Mouse (Mus musculus) MEL-GATA-1-ER (cell line): ENCODE data around the gene Onecut3.

Source experiments
- DNase-seq: peaks from one replicate; pipeline ENCODE4 v3.0.0-alpha.2; 2012; ENCODE audit warnings: low read depth; ENCODE audit errors: extremely low read depth

Onecut3 gene

DNA sequence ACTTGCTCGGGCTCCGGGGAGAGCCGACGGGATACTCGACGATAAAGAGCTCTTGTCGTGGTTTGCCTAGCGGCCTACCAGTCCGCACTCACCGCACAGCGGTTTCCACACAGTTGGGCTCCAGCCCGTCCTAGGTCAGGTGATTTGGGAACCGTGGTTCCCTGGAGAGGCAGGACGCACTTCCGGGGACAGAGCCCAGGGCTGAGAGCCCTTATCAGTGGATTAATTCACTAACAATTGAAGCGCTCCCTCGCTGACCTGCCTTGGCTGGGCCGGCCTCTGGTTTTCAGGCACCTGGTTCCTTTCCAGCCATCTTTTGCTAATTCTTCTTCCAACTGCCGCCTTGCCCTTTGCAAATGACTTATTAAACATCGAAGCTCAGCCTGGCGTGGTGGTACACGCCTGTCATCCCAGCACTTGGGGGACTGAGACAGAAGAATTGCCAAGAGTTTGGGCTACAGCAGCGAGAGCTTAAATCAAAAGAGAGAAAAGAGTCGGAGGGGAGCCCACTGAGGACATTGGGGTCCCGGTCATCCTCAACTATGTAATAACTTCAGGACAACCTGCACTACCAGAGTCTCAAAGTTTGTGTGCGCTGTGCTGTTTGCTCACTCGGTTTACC is 9.1 kb downstream of the Onecut3 start:
- DNase-seq: no peak

DNA sequence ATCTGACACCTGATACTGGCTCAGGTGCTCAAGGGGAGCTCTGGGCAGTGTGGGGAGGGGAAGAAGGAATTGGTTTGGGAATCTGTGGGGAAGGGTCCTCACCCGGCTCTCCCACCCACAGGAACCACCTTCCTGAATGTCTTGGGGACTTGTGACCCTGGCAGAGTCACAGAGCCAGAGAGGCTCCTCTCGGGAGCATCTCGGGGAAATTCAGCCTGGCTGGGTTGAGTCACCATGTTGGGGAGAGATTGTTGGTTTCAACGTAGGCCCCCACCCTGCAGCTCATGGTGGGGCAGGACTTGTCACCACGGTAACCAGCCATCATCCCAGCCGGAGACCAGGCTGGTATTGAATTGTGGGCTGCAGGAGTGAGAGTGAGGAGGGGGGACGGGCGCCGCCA is 10.1 kb downstream of the Onecut3 start:
- no peak for DNase-seq

DNA sequence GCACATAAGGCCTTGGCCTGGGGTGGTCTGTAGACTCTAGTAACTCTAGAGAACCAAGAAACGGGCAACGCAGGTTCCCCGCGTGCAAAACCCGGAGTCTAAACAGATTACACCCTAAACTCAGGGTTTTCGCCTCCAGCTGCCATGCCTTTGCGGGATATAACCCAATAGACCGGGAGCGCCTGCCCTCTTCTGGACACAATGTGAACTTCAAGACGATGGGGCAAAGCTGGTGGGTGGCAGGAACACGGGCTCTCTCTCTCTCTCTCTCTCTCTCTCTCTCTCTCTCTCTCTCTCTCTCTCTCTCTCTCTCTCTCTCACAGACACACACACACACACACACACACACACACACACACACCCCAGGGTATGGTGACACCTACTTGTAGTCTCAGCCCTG is 11.6 kb downstream of the Onecut3 start:
- DNase-seq: peak; percentile 42

DNA sequence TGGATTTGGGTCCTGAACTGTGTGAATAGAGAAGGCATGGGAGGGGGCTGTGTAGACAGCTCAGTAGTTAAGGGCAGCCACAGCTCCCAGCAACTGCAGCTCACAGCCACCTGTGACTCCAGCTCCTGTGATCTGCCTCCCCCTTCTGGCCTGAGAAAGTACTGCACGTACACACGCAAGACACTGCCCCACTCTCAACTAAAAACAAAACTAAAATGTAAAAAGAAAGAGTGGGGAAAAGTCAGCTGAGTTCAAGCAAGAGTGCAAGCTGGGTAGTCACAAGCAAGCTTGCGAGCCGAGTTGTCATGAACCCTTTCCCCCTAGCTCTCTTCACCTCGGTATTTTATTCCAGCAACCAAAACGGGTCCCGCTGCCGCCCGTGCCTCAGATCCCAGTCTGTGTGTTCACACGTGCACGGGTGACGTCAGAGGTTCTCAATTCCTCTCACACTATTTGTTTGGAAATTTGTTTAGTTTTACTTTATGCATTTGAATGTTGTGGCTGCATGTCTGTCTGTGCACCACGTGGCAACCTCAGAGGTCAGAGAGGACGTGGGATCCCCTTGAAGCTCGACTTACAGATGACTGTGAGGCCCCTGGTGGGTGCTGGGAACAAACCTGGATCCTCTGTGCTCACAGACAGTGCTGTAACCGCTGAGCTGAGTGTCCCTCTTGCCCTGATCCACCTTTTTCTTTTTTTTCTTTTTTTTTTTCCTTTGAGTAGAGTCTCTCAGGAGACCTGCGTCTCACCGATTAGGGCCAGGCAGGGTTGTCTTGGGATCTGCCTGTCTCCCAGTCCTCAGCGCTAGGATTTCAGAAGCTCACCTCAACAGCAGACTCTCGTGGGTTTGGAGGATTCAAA is 15.0 kb downstream of the Onecut3 start:
- peak; percentile 54 for DNase-seq

DNA sequence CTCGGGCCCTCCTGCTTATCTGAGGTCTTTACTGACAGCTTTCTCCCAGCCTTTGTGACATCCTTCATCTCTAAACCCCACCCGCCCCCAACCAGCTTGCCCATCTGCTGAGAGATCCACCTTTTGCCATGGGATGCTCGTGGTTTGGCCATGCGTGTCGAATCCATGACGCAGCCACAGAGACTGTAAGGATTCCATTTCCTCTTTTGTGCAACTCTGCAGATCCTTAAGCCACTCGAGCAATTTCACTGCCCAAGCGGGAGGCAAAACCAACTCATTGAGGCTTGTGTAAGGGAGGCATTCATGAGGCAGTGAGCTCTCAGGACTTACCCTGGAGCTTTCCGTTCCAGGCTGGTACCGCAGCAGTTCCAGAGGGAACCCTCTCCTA is 15.6 kb downstream of the Onecut3 start:
- DNase-seq: no peak

DNA sequence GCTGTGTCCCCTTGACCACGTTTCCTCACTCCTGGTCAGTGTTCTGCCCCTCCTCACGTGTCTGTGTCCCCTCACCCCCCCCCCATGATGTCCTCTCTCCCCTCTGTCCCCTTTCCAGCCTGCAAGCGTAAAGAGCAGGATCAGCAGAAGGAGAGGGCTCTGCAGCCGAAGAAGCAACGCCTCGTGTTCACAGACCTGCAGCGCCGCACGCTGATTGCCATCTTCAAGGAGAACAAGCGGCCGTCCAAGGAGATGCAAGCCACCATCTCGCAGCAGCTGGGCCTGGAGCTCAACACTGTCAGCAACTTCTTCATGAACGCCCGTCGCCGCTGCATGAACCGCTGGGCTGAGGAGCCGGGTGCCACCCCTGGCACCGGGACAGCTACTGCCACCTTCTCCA is 19.1 kb downstream of the Onecut3 start:
- DNase-seq: no peak

DNA sequence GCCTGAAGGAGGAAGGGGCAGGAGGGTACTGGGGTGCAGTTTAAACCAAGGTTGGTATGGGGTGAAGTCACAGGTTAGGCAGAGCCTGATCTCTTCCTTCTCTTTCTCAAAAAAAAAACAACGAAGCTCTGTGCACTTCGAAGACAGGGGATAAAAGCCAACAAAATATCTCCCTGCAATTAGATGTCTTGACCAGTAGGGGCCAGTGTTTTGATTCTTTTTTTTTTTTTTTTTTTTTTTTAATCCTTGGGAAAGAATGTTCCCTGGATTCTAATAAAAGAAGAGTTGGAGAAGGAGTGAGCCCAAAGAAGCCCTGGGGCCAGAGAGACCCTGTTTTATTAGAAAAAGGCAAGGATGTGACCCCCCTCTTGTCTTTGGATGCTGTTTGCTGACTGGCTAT is 24.7 kb downstream of the Onecut3 start:
- no peak for DNase-seq

DNA sequence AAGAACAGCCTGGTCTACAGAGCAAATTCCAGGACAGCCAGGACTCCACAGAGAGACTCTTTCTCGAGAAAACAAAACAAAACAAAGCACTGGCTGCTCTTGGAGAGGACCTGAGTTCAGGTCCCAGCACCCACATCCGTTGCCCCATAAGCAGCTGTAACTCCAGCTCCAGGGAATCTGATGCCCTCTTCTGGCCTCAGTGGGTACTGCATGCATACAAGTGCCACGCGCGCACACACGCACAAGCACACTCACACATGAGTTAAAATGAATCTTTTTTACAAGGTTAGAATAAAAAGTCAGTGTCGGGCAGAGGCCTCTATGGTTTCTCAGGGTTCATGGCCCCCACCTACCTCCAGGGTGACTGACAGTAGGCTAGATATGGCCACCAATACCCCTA is 28.7 kb downstream of the Onecut3 start:
- DNase-seq: no peak

DNA sequence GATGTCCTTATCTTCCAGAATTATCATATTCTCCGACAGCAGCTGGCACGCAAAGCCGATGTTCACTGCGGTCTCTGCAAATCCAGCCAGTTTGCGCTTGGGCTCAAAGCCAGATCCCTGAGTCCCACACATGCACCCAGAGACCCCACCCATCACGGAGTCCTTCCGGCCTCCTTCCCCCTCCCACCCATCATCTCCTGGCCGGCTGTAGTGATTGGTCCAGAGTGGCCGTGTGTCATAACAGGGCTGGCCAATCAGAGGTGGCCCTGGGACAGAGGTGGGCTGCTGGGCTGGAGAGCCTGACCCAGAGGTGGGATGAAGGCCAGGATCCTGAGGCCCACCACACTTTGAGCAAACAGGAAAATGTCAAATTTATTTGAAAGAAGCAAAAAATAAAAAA is 31.5 kb downstream of the Onecut3 start:
- no peak for DNase-seq

DNA sequence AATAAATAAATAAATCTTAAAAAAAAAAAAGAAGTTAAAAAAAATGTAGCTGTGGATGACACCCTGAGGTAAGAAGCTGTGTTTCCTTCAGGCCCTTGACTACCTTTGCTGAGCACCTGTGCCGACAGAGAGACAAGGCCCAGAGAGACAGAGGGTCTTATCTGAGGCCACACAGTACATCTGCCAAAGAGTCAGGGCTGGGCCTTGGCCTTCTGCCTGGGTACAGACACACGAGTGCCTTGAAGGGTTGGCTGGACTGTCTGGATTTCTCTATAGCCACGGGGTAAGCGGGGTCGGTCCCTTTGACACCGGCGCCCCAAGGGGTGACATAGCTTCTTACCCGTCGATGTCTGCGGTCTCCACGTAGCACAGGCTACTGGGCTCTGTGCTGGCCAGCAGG is 38.1 kb downstream of the Onecut3 start:
- DNase-seq: no peak

DNA sequence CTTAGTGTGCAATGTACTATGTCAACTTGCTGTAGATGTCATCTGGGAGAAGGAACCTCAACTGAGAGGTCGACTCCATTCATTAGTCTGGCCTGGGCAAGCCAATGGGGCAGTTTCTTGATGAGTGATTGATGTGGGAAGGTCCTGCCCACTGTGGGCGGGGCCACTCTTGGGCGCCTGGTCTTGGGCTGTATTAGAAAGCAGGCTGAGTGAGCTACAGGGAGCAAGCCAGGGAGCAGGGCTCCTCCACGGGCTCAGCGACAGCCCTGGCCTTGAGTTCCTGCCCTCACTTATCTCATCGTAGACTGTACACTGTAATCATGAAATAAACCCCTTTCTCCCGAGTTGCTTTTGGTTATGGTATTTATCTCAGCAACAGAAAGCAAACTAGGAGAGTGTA is 39.1 kb downstream of the Onecut3 start:
- DNase-seq: peak; percentile 74

DNA sequence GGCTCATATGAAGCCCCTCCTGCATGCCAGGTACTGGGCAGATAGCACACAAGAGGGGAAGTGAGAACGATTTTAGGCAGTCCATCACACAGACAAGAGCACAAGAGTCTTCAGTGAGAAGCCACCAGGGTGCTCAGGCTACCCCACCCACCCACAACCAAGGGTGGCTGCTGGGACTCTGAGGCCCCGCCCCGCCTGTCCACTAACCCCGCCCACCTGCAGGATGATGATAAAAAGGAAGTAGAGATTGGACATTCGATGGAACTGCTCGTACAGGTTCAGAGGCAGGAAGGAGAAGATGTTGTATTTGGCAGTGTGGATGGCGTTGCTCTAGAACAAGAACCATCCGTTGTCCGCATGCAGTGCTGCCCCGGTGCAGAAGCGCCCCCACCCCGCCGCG is 40.4 kb downstream of the Onecut3 start:
- peak; percentile 50 for DNase-seq

DNA sequence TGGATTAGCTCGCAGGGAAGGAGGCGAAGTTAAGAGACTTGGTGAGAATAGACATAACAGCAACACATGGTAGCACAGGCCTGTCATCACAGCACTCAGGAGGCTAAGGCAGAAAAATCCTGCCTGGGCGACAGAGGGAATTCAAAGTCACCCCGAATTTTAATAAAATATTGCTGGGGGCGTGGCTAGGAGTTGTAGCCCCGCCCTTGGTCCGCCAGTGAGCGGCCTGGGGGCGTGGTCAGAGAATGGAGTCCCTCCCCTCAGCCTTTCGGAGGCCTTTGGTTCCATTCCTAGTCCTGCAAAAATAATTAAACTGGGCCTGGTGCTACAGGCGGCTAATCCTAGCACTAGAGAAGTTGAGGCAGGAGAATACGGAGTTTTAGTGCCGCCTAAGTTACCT is 41.1 kb downstream of the Onecut3 start:
- DNase-seq: peak; percentile 29

DNA sequence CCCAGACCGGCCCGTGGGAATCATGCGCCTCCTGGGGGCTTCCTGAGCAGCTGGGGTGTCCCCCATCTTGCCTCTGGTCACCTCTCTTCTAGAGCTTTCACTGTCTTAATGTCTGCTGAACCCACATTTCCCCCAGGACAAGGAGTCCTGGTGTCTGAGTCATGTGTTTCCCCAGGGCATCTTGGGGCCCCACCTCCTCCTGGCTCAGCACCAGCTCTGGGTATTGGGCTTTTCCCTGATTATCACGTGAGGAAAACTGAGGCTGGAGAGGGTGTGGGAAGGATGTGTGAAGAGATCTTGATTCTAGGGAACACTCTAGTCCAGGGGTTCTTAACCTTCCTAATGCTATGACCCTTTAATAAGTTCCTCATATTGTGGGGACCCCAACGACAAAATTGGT is 43.5 kb downstream of the Onecut3 start:
- no peak for DNase-seq

DNA sequence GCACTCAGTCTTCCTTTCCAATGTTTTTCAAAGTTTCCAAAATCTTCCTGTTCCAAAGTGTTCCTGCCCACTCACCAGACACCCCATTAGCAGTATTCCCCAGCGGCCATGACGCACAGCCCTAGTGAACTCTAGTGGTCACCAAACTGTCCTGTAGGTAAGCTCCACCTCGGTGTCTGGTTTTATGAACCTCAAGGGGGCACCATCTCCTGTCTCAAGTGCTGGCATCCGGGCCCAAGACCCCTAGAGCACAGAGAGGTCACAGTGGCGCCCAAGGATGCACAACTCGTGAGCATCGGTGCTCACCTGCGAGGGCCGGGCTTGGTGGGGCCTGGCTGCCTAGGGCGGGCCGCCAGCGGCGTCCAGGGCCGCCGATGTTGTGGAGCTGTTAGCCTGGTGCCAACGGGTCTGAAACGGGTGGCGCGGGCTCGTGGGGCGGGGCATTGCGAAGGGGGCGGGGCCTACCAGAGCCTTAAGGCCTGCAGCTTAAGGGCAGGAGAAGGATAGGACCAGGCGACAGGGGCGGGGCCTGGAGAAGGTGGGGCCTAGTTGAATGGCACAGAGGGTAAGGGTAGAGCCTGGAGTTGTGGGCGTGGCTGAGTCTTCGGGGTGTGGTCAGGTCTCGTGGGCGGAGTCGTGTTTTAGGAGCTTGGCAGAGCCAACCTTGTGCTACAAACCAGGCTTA is 44.2 kb downstream of the Onecut3 start, which contains the start of gene Atp8b3:
Gene Atp8b3 (minus strand): TSS at position 415 of the 685 bp plus-strand sequence.
- DNase-seq: peak; percentile 92

DNA sequence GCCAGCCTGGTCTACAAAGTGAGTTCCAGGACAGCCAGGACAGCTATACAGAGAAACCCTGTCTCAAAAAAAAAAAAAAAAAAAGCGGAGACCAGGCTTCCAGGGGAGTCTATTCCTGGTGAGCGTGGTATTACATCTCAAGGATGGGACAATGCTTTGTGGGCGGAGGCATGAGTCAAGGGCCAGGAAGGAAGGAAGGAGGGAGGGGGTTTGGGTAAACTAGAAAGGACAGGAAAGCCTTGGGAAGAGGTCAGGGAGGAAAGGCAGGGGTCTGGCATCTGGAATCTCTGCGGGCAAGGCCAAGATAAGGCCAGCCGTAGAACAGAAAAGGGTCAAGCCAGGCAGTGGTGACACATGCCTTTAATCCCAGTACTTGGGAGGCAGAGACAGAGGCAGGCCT is 44.9 kb downstream of the Onecut3 start:
- no peak for DNase-seq

DNA sequence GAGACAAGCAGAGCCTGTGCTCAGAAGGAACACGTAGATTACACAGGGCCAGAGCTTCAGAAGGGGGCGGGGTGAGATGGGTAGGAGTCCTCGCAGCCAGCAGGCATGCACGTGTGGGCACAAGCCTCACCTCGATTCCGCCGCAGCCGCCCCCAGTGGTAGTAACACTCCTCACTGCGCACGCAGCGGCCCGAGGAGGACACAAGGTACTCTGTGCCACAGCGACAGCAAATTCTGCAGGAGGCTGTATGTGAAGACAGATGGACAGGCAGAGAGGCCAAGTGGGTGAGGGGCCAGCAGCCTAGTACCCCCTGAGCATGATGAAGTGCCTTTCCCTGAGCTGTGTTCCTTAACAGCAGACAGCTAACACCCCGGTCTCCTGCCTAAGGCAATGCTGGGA is 49.2 kb downstream of the Onecut3 start:
- no peak for DNase-seq

DNA sequence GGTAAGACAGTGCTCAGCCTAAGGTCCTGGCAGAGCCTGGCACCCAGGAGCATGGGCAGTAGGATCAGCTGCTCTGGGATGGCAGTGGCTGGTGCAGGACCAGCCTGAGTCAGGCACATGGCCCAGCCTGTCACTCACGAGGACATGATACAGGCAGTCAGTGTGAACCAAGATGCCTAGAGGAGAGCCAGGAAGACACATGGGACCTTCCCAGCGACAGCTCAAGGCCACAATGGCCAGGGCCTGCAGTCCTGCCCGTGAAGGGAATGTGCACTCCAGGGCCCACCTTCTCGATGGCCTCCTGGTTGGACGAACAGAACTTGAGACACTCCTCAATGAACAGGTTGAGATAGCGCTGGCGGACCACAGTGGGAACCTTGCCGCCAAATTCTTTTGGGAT is 51.0 kb downstream of the Onecut3 start:
- DNase-seq: no peak

DNA sequence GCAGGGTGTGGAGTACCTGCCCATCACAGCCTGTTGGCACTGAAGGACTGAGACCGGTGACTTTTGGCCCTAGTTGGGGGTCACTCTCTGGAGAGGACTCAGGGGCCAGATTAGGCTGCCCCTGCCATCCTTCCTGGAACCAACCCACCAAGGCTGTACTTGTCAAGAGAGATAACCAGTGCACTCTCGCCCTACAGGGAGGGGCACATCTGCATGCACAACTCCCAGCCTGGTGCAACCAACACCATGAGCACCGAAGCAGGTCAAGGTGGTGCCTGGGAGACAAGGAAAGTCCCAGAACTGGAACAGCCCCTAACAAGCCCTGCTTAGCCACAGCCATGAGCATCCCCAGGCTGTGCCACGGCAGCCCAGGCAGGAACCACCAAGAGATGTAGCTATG is 52.3 kb downstream of the Onecut3 start:
- DNase-seq: no peak

DNA sequence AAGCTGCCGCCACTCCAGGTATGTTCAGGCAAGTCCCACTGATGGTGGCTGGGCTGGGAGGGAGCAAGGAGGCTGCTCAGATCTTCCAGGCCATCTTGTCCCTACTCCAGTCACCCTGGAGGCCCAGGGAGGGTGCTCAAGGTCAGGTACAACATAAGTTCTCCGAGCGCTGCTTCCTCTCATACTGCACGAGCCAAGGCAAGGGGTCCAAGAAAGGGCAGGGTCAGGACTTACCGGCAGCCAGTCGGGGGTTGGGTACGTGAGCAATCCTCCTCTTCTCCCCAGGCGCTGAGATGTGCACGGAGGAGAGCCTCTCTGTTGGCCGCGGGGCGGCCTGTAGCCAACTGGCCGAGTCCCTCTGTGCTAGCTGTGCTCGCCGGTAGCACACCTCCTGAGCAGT is 52.9 kb downstream of the Onecut3 start:
- DNase-seq: no peak

DNA sequence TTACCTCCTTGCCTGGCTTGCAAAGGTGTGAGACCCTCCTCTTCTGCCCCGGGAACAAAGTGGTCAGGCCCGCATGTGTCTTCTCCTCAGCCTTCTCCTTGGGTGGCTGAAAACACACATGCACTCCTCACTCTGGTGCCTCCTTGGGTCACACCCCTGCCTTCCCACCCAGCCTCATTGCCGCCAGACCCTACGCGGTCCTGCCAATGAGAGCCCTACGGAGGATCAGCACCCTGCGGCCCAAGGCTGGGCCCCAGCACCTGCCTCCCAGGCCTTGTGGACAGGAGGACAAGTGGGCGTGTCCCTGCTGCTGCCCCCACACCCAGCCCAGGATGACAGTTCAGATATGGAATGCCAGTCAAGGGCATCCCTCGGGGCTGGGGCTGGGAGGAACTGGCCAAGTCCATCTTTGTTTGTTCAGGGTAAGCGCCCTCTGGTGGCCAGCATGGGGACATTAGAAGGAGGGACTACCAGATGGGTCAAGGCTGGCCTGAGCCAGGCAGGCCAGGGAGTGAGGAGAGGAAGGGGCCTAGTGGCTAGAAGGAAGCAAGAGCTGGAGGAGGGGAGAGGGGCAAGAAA is 53.9 kb downstream of the Onecut3 start:
- DNase-seq: no peak

DNA sequence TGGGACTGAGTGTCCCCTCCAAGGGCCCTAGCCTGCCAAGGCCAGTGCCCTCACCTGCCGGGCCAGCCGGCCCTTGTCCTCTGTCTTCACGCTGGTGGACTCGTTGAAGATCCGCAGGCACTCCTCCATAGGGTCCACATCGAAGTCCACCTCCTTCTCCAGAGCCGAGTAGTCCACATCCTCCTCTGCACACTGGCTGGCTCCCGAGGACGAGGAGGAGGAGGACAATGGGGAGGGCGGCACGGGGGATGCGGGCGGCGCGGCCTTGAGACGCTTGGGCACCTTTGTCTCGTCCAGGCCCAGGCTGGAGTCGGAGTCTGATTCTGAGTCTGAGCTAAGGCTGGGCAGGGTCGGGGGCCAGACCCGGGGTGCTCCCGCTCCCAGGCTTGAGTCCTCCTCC is 54.6 kb downstream of the Onecut3 start:
- no peak for DNase-seq
